Mouse (Mus musculus) embryo, embryonic 10.5 days (tissue): ENCODE data around the gene Gm17535.
"Not testable (repeated sequence)": the region's sequence is repeated elsewhere in the genome, so short reads cannot be mapped to it uniquely, and the experiment has no call there.

Experiments used
- DNase-seq: peaks from one replicate; pipeline ENCODE4 v3.0.0-alpha.2; 2015; ENCODE audit warnings: low spot score

Gm17535 gene

DNA sequence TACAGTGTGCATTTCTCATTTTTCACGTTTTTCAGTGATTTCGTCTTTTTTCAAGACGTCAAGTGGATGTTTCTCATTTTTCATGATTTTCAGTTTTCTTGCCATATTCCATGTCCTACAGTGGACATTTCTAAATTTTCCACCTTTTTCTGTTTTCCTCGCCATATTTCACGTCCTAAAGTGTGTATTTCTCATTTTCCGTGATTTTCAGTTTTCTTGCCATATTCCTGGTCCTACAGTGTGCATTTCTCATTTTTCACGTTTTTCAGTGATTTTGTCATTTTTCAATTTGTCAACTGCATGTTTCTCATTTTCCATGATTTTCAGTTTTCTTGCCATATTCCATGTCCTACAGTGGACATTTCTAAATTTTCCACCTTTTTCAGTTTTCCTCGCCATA lies at the start of gene Gm17535:
Gm17535 (plus strand) TSS at position 301 of the 400 bp plus-strand sequence.
- DNase-seq = not testable (repeated sequence)

DNA sequence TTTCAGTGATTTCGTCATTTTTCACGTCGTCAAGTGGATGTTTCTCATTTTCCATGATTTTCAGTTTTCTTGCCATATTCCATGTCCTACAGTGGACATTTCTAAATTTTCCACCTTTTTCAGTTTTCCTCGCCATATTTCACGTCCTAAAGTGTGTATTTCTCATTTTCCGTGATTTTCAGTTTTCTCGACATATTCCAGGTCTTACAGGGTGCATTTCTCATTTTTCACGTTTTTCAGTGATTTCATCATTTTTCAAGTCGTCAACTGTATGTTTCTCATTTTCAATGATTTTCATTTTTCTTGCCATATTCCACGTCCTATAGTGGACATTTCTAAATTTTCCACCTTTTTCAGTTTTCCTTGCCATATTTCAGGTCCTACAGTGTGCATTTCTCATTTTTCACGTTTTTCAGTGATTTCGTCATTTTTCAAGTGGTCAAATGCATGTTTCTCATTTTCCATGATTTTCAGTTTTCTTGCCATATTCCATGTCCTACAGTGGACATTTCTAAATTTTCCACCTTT lies 33.9 kb upstream of the Gm17535 start, which contains the start of gene Gm10722:
Gm10722 (plus strand) TSS at position 478 of the 528 bp plus-strand sequence.
- peak; percentile 50 for DNase-seq

DNA sequence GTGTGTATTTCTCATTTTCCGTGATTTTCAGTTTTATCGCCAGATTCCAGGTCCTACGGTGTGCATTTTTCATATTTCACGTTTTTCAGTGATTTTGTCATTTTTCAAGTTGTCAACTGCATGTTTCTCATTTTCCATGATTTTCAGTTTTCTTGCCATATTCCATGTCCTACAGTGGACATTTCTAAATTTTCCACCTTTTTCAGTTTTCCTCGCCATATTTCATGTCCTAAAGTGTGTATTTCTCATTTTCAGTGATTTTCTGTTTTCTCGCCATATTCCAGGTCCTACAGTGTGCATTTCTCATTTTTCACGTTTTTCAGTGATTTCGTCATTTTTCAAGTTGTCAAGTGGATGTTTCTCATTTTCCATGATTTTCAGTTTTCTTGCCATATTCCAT lies 33.4 kb upstream of the Gm17535 start:
- not testable (repeated sequence) for DNase-seq

DNA sequence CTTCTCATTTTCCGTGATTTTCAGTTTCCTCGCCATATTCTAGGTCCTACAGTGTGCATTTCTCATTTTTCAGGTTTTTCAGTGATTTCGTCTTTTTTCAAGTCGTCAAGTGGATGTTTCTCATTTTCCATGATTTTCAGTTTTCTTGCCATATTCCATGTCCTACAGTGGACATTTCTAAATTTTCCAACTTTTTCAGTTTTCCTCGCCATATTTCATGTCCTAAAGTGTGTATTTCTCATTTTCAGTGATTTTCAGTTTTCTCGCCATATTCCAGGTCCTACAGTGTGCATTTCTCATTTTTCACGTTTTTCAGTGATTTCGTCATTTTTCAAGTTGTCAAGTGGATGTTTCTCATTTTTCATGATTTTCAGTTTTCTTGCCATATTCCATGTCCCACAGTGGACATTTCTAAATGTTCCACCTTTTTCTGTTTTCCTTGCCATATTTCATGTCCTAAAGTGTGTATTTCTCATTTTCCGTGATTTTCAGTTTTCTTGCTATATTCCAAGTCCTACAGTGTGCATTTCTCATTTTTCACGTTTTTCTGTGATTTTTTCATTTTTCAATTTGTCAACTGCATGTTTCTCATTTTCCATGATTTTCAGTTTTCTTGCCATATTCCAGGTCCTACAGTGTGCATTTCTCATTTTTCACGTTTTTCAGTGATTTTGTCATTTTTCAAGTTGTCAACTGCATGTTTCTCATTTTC lies 32.3 kb upstream of the Gm17535 start:
- peak; percentile 24 for DNase-seq

DNA sequence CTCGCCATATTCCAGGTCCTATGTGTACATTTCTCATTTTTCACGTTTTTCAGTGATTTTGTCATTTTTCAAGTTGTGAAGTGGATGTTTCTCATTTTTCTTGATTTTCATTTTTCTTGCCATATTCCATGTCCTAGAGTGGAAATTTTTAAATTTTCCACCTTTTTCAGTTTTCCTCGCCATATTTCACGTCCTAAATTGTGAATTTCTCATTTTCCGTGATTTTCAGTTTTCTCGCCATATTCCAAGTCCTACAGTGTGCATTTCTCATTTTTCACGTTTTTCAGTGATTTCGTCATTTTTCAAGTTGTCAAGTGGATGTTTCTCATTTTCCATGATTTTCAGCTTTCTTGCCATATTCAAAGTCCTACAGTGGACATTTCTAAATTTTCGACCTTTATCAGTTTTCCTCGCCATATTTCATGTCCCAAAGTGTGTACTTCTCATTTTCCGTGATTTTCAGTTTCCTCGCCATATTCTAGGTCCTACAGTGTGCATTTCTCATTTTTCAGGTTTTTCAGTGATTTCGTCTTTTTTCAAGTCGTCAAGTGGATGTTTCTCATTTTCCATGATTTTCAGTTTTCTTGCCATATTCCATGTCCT lies 31.5 kb upstream of the Gm17535 start, which contains the start of gene Gm11168:
Gm11168 (plus strand) TSS at position 553 of the 603 bp plus-strand sequence.
- DNase-seq = not testable (repeated sequence)

DNA sequence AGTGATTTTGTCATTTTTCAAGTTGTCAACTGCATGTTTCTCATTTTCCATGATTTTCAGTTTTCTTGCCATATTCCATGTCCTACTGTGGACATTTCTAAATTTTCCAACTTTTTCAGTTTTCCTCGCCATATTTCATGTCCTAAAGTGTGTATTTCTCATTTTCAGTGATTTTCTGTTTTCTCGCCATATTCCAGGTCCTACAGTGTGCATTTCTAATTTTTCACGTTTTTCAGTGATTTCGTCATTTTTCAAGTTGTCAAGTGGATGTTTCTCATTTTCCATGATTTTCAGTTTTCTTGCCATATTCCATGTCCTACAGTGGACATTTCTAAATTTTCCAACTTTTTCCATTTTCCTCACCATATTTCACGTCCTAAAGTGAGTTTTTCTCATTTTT lies 28.2 kb upstream of the Gm17535 start:
- DNase-seq = not testable (repeated sequence)

DNA sequence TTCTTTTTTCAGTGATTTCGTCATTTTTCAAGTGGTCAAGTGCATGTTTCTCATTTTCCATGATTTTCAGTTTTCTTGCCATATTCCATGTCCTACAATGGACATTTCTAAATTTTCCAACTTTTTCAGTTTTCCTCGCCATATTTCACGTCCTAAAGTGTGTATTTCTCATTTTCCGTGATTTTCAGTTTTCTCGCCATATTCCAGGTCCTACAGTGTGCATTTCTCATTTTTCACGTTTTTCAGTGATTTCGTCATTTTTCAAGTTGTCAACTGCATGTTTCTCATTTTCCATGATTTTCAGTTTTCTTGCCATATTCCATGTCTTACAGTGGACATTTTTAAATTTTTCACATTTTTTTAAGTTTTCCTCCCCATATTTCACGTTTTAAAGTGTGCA lies 27.8 kb upstream of the Gm17535 start:
- not testable (repeated sequence) for DNase-seq

DNA sequence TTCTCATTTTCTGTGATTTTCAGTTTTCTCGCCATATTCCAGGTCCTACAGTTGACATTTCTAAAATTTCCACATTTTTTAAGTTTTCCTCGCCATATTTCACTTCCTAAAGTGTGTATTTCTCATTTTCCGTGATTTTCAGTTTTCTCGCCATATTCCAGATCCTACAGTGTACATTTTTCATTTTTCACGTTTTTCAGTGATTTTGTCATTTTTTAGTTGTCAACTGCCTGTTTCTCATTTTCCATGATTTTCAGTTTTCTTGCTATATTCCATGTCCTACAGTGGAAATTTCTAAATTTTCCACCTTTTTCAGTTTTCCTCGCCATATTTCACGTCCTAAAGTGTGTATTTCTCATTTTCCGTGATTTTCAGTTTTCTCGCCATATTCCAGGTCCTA lies 27.1 kb upstream of the Gm17535 start:
- DNase-seq = peak; percentile 10

DNA sequence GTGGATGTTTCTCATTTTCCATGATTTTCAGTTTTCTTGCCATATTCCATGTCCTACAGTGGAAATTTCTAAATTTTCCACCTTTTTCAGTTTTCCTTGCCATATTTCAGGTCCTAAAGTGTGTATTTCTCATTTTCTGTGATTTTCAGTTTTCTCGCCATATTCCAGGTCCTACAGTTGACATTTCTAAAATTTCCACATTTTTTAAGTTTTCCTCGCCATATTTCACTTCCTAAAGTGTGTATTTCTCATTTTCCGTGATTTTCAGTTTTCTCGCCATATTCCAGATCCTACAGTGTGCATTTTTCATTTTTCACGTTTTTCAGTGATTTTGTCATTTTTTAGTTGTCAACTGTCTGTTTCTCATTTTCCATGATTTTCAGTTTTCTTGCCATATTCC lies 25.1 kb upstream of the Gm17535 start:
- DNase-seq = not testable (repeated sequence)

DNA sequence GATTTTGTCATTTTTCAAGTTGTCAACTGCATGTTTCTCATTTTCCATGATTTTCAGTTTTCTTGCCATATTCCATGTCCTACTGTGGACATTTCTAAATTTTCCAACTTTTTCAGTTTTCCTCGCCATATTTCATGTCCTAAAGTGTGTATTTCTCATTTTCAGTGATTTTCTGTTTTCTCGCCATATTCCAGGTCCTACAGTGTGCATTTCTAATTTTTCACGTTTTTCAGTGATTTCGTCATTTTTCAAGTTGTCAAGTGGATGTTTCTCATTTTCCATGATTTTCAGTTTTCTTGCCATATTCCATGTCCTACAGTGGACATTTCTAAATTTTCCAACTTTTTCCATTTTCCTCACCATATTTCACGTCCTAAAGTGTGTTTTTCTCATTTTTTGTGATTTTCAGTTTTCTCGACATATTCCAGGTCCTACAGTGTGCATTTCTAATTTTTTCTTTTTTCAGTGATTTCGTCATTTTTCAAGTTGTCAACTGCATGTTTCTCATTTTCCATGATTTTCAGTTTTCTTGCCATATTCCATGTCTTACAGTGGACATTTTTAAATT lies 22.3 kb upstream of the Gm17535 start:
- DNase-seq = not testable (repeated sequence)

DNA sequence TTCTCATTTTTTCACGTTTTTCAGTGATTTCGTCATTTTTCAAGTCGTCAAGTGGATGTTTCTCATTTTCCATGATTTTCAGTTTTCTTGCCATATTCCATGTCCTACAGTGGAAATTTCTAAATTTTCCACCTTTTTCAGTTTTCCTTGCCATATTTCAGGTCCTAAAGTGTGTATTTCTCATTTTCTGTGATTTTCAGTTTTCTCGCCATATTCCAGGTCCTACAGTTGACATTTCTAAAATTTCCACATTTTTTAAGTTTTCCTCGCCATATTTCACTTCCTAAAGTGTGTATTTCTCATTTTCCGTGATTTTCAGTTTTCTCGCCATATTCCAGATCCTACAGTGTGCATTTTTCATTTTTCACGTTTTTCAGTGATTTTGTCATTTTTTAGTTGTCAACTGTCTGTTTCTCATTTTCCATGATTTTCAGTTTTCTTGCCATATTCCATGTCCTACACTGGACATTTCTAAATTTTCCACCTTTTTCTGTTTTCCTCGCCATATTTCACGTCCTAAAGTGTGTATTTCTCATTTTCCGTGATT lies 21.6 kb upstream of the Gm17535 start, which contains the start of gene Gm10721:
Gm10721 (plus strand) TSS at position 408 of the 547 bp plus-strand sequence.
- DNase-seq = not testable (repeated sequence)

DNA sequence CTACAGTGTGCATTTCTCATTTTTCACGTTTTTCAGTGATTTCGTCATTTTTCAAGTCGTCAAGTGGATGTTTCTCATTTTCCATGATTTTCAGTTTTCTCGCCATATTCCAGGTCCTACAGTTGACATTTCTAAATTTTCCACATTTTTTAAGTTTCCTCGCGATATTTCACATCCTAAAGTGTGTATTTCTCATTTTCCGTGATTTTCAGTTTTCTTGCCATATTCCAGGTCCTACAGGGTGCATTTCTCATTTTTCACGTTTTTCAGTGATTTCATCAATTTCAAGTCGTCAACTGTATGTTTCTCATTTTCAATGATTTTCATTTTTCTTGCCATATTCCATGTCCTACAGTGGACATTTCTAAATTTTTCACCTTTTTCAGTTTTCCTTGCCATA lies 19.0 kb upstream of the Gm17535 start, which contains the start of gene Gm10720:
Gm10720 (plus strand) TSS at position 301 of the 400 bp plus-strand sequence.
- DNase-seq = not testable (repeated sequence)

DNA sequence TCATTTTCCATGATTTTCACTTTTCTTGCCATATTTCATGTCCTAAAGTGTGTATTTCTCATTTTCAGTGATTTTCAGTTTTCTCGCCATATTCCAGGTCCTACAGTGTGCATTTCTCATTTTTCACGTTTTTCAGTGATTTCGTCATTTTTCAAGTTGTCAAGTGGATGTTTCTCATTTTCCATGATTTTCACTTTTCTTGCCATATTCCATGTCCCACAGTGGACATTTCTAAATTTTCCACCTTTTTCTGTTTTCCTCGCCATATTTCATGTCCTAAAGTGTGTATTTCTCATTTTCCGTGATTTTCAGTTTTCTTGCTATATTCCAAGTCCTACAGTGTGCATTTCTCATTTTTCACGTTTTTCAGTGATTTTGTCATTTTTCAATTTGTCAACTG lies 18.5 kb upstream of the Gm17535 start:
- not testable (repeated sequence) for DNase-seq

DNA sequence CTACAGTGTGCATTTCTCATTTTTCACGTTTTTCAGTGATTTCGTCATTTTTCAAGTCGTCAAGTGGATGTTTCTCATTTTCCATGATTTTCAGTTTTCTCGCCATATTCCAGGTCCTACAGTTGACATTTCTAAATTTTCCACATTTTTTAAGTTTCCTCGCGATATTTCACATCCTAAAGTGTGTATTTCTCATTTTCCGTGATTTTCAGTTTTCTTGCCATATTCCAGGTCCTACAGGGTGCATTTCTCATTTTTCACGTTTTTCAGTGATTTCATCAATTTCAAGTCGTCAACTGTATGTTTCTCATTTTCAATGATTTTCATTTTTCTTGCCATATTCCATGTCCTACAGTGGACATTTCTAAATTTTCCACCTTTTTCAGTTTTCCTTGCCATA lies 17.3 kb upstream of the Gm17535 start, which contains the start of gene Gm10719:
Gm10719 (plus strand) TSS at position 301 of the 400 bp plus-strand sequence.
- not testable (repeated sequence) for DNase-seq

DNA sequence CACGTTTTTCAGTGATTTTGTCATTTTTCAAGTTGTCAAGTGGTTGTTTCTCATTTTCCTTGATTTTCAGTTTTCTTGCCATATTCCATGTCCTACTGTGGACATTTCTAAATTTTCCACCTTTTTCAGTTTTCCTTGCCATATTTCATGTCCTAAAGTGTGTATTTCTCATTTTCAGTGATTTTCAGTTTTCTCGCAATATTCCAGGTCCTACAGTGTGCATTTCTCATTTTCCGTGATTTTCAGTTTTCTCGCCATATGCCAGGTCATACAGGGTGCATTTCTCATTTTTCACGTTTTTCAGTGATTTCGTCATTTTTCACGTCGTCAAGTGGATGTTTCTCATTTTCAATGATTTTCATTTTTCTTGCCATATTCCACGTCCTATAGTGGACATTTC lies 15.5 kb upstream of the Gm17535 start:
- DNase-seq = not testable (repeated sequence)

DNA sequence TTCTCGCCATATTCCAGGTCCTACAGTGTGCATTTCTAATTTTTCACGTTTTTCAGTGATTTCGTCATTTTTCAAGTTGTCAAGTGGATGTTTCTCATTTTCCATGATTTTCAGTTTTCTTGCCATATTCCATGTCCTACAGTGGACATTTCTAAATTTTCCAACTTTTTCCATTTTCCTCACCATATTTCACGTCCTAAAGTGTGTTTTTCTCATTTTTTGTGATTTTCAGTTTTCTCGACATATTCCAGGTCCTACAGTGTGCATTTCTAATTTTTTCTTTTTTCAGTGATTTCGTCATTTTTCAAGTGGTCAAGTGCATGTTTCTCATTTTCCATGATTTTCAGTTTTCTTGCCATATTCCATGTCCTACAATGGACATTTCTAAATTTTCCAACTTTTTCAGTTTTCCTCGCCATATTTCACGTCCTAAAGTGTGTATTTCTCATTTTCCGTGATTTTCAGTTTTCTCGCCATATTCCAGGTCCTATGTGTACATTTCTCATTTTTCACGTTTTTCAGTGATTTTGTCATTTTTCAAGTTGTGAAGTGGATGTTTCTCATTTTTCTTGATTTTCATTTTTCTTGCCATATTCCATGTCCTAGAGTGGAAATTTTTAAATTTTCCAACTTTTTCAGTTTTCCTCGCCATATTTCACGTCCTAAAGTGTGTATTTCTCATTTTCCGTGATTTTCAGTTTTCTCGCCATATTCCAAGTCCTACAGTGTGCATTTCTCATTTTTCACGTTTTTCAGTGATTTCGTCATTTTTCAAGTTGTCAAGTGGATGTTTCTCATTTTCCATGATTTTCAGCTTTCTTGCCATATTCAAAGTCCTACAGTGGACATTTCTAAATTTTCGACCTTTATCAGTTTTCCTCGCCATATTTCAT lies 14.3 kb upstream of the Gm17535 start:
- DNase-seq = not testable (repeated sequence)

DNA sequence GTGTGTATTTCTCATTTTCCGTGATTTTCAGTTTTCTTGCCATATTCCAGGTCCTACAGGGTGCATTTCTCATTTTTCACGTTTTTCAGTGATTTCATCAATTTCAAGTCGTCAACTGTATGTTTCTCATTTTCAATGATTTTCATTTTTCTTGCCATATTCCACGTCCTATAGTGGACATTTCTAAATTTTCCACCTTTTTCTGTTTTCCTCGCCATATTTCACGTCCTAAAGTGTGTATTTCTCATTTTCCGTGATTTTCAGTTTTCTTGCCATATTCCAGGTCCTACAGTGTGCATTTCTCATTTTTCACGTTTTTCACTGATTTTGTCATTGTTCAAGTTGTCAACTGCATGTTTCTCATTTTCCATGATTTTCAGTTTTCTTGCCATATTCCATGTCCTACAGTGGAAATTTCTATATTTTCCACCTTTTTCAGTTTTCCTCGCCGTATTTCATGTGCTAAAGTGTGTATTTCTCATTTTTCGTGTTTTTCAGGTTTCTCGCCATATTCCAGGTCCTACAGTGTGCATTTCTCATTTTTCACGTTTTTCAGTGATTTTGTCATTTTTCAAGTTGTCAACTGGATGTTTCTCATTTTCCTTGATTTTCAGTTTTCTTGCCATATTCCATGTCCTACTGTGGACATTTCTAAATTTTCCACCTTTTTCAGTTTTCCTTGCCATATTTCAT lies 11.9 kb upstream of the Gm17535 start:
- peak; percentile 15 for DNase-seq

DNA sequence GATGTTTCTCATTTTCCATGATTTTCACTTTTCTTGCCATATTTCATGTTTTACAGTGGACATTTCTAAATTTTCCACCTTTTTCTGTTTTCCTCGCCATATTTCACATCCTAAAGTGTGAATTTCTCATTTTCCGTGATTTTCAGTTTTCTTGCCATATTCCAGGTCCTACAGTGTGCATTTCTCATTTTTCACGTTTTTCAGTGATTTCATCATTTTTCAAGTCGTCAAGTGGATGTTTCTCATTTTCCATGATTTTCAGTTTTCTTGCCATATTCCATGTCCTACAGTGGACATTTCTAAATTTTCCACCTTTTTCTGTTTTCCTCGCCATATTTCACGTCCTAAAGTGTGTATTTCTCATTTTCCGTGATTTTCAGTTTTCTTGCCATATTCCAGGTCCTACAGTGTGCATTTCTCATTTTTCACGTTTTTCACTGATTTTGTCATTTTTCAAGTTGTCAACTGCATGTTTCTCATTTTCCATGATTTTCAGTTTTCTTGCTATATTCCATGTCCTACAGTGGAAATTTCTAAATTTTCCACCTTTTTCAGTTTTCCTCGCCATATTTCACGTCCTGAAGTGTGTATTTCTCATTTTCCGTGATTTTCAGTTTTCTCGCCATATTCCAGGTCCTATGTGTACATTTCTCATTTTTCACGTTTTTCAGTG lies 11.0 kb upstream of the Gm17535 start, which contains the start of gene Gm10718:
Gm10718 (plus strand) TSS at position 236 of the 673 bp plus-strand sequence.
- not testable (repeated sequence) for DNase-seq

DNA sequence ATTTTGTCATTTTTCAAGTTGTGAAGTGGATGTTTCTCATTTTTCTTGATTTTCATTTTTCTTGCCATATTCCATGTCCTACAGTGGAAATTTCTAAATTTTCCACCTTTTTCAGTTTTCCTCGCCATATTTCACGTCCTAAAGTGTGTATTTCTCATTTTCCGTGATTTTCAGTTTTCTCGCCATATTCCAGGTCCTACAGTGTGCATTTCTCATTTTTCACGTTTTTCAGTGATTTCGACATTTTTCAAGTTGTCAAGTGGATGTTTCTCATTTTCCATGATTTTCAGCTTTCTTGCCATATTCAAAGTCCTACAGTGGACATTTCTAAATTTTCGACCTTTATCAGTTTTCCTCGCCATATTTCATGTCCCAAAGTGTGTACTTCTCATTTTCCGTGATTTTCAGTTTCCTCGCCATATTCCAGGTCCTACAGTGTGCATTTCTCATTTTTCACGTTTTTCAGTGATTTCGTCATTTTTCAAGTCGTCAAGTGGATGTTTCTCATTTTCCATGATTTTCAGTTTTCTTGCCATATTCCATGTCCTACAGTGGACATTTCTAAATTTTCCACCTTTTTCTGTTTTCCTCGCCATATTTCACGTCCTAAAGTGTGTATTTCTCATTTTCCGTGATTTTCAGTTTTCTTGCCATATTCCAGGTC lies 10.3 kb upstream of the Gm17535 start:
- DNase-seq = not testable (repeated sequence)
